Mouse (Mus musculus) bone marrow macrophage, adult 2 months (primary cell): ENCODE results near the gene Rcbtb2.

Experiments used
- CTCF ChIP-seq: IDR thresholded peaks from 2 replicates; pipeline ENCODE4 v1.5.1; 2012; ENCODE audit warnings: low read depth, mild to moderate bottlenecking, low read length, moderate library complexity
- POLR2A ChIP-seq: IDR thresholded peaks from 2 replicates; pipeline ENCODE4 v1.6.1; 2012; ENCODE audit warnings: mild to moderate bottlenecking, low read depth, low read length, borderline replicate concordance

- TF ChIP-seq CTCF (no peak), POLR2A (no peak)
These were observed 36.4 kb upstream of the Rcbtb2 start for GRCm38 (mm10) chr14:73086425-73086824.
